Mouse (Mus musculus): ENCODE measurements at regions not wholly inside any gene's neighbourhood (a gene's known extent, or its start where the extent isn't known, plus 50 kb on each side); places are given as distances from the start of the nearest gene placed in this dataset.

- peak; percentile 65 for DNase-seq
Observed at GRCm38 (mm10) chrX:6261469-6261868, 59.1 kb downstream of the Bmp15 start.

GRCm38 (mm10) chrX:6258523-6258922, 62.0 kb downstream of the Bmp15 start:
- DNase-seq, result no peak

GRCm38 (mm10) chrX:6254058-6254457, 66.5 kb downstream of the Bmp15 start:
- DNase-seq, result peak; percentile 33

- DNase-seq, result no peak
Observed at GRCm38 (mm10) chrX:6252873-6253272, 67.6 kb downstream of the Bmp15 start.

Data from retina, postnatal 1 day (tissue).